Mouse (Mus musculus) retina, postnatal 1 day (tissue): ENCODE results near the gene Pfn4.
"Not testable (repeated sequence)": the region's sequence is repeated elsewhere in the genome, so short reads cannot be mapped to it uniquely, and the experiment has no call there.

Experiments used
- DNase-seq: peaks from one replicate; pipeline ENCODE4 v3.0.0-alpha.2; 2012

Gene Pfn4

GRCm38 (mm10) chr12:4768492-4769332 is at the start of gene Pfn4, which contains the start of gene Fam228b:
Gene Pfn4, plus strand, starts transcription at chr12:4769022.
Gene Fam228b, minus strand, starts transcription at chr12:4769267.
- DNase-seq, result peak; percentile 96

DNA sequence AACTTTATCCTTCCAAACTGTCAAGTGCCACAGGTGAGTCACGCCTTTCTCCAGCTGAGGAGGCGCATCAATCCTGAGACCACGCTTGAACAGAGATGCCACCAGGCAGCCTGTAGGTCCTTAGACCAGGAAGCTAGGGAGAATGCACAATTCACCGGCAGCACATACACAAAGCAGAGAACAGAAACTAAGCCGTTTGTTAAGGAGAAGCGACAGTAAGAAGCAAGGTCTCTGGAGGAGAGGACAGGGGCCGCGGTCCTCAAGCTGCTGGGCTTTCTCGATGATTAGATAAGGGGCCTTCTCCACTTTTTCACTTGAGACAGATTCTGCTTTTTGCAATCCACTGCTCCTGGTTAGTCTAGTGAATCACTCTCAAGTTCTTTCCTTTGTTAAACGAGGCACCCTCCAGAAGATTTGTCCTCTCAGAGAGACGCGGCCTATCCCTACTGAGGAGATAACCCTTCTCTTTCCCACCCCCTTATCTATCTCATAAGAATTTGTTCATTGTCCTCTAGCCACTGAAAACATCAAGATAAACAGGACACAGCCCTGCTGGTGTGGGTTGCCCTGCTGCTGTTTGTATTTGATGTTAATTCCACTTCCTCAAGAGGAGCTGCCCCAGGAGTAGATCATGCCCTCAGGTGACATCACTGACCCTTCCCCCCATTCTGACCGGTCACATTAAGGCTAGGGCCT is 49.6 kb upstream of the Pfn4 start:
- peak; percentile 20 for DNase-seq

DNA sequence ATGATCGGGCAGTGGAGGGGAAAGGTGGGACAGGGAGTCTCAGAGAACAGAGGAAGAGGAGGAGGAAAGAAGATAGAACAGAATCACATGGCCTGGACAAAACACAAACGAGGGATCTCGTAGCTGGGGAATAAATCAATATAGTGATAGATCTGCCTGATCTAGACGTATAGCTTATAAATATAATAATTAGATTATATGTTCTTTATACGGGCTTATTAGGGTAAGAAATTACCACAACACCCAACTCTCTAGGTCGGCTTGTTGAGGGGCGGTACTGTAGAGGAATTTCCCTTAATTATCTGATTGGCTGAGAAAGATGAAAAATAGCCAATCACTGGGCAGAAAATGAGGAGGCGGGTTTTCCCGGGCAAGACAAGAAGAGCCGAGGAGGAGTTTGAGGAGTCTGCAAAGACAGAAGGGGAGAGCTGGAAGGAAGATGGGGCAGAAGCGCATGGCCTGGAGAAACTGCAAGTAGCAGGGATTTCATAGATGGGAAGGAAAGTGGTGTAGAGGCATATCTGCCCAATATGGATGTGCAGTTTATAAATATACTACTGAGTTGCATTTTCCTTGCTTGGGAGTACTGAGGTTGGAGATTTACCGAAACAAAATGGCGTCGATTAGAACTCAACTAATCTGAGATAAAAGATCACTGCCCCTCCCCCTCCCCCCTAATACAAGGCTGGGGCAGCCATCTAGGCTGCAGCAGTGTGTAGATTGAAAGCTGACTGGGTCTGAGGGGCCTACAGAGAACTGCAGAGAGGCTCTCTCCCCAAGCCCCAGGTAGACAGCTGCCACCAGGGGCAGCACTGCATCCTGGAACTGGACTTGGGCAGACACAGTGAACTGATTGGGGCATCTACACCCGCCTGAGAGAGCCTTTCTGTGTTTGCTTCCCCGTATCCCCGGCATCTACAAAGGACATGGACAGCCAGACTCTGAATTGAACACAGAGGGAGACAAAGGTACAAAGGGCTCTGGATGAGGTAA is 48.8 kb upstream of the Pfn4 start:
- peak; percentile 40 for DNase-seq

- DNase-seq, result no peak
These were observed 39.7 kb upstream of the Pfn4 start for GRCm38 (mm10) chr12:4729165-4729564.

GRCm38 (mm10) chr12:4731629-4732028 is 37.2 kb upstream of the Pfn4 start:
- no peak for DNase-seq

- DNase-seq, result no peak
These were observed 36.5 kb upstream of the Pfn4 start for GRCm38 (mm10) chr12:4732332-4732731.

GRCm38 (mm10) chr12:4738031-4738576 is 30.7 kb upstream of the Pfn4 start, which contains the start of gene Fam228a:
Gene Fam228a, minus strand, starts transcription at chr12:4738430.
- DNase-seq, result peak; percentile 60

GRCm38 (mm10) chr12:4740823-4741222 is 28.0 kb upstream of the Pfn4 start:
- no peak for DNase-seq

- DNase-seq, result no peak
These were observed 26.6 kb upstream of the Pfn4 start for GRCm38 (mm10) chr12:4742183-4742582.

DNA sequence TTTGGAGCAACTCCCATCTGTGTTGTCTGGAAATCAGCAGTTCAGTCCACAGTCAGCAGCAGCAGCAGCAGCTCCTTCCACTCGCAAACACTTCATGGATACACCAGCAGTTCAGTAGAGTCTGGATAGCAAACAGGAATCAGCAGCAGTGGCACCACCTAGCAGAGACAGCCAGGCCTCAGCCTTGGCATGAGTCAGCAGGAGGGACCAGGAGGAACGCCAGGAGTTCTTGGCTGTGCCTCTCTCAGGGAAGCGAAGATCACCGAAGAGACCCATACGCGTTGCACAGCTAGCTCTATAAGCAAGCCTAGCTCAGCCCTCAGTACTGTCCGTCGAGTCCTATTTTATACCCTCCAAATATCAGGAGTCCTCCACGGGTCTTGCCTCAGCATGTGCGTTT is 24.3 kb upstream of the Pfn4 start:
- no peak for DNase-seq

DNA sequence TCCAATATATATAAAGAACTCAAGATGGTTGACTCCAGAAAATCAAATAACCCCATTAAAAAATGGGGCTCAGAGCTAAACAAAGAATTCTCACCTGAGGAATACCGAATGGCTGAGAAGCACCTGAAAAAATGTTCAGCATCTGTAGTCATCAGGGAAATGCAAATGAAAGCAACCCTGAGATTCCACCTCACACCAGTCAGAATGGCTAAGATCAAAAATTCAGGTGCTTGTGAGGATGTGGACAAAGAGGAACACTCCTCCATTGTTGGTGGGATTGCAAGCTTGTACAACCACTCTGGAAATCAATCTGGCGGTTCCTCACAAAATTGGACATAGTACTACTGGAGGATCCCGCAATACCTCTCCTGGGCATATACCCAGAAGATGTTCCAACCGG is 14.4 kb upstream of the Pfn4 start:
- DNase-seq, result not testable (repeated sequence)

DNA sequence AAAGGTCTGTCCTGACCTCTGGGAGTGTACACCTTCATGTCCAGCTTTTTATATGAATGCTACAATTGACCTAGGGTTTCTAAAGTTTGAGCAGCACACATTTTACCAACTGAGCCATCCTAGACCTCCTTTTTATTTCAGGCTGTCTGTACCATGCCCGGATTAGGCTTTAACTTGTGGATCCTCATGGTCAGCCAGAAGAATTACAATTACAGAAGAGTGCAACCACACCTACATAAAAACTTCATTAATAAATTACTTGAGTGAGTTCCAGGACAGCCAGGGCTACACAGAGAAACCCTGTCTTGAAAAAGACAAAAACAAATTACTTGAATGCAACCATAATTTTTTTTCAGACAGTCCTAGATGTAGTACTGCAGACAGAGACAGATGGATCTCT is 11.8 kb upstream of the Pfn4 start:
- no peak for DNase-seq

GRCm38 (mm10) chr12:4769333-4769723 is 506 bp downstream of the Pfn4 start:
- no peak for DNase-seq

- no peak for DNase-seq
These were observed 6.2 kb downstream of the Pfn4 start for GRCm38 (mm10) chr12:4774895-4775587.

DNA sequence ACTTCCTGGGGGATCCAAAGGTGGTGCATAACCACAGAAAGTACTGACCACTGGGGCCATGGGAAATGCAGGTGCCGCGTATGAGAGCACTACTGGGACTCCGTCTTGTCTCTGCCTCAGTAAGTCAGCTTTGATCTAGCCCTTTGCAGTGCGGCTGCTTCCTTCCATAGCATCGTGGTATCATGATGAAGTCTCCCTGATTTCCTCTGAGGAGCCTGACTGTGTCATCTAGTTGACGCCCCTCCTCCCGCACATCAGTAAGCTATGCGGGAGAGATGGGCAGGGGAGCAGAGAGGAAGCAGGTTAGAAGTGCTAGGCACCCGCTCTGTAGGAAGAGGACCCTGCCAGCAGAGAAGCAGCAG is 6.7 kb downstream of the Pfn4 start:
- DNase-seq, result no peak

- no peak for DNase-seq
These were observed 8.9 kb downstream of the Pfn4 start for GRCm38 (mm10) chr12:4777734-4778133.

DNA sequence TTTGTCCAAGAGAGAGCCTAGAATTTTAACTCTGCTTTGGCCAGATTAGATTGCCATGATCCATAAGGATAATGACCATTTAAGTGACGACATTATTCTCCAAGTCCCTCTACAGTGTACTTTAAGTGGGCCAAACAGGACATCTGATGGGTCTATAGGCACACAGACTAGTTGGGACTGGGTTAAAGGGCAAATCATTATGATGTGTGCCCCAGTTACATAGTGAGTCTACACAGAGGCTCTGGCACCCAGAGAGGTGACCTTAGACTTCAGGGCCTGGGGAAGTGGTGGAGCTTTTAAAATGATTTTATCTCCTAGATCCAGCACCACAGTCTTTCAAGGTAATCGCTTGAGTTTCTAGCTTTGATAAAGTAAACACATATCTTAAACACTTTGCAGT is 11.4 kb downstream of the Pfn4 start:
- DNase-seq, result no peak

GRCm38 (mm10) chr12:4781270-4781669 is 12.4 kb downstream of the Pfn4 start:
- no peak for DNase-seq

DNA sequence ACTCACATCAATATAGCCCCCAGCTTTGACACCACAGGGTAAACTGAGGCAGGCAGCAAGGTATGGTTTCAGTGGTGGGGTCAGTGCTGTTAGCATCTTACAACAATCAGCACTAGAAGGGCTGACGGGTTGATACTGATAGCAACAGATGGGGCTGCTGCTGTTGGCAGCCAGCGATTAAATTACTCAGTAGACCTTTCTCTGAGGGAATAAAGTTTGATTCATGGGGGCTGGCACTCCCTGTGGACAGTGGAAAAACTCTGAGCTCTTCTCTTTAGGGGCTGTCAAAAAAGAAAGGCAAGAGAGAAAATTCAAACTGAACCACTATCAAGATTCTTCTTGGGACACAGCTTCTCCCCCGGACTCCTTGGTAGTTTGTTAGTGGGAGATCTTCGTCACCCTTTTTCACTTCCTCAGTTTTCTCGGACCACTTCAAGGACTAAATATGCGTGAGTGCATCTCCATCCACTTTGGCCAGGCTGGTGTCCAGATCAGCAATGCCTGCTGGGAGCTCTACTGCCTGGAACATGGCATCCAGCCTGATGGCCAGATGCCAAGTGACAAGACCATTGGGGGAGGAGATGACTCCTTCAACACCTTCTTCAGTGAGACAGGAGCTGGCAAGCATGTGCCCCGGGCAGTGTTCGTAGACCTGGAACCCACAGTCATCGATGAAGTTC is 13.0 kb downstream of the Pfn4 start:
- not testable (repeated sequence) for DNase-seq

DNA sequence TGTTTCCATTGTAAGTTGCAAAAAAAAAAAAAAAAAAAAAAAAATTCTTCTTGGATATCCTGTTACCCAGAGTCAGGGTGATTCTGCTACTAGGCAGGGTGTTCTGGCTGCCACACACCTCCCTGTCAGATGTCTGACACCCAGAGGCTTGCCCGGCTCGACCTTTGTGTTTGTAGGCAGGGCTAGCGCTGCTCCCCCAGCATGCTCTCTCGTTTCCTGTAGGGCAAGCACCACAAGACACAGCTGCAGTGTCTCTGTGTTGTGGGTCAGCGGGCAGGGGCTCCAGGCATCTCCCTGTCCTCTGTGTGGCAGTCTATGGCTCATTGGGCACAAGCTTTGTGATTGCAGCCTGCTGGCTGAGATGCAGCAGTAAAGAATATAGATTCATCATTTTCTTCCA is 14.8 kb downstream of the Pfn4 start:
- DNase-seq, result no peak

DNA sequence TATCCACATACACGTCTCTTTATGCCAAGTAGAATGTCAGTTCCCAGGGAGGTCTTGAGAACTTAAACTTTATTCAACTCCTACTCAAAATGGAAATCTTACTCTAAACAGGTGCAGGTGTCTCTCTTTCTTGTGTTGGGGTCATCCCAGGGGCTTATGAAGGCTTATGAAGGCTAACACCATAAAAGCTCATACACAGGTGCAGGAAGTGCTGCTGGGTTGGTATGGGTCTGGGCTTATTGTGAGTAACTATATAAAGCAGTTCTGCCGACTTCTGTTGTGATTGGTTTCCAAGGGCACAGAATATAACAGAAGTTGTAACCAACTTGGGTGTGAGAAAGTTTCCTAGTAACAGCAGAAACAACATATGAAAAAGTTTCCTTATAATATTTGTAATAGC is 15.6 kb downstream of the Pfn4 start:
- DNase-seq, result no peak
